Mouse (Mus musculus) intestine, embryonic 14.5 days (tissue): ENCODE results near the gene Baiap2l1. TPM values are rescaled to one million over a fixed set of nuclear protein-coding genes. Genes with fewer than 3 reads are reported as not detected.

Experiments used
- ATAC-seq: fragments of 200-750 bp; cut with Nextera tagmentation; replicated peaks from 2 replicates; pipeline ENCODE4 v1.8.0; 2017; ENCODE audit warnings: low read depth, moderate number of reproducible peaks, moderate TSS enrichment, moderate library complexity; ENCODE audit not compliant: low FRiP score, low TSS enrichment
- DNase-seq: peaks from one replicate; pipeline ENCODE4 v3.0.0-alpha.2; 2018; ENCODE audit warnings: low spot score
- H3K27ac ChIP-seq: fragments of 300-500 bp; sonication (generic); 2 replicates; pipeline ENCODE4 v1.5.1; 2014; ENCODE audit warnings: low read depth, mild to moderate bottlenecking, control low read depth
- H3K27me3 ChIP-seq: fragments of 300-500 bp; sonication (generic); replicated peaks from 2 replicates; pipeline ENCODE4 v1.6.1; 2014; ENCODE audit warnings: low read length, control low read depth; ENCODE audit not compliant: control insufficient read depth, insufficient read depth
- H3K36me3 ChIP-seq: fragments of 300-500 bp; sonication (generic); 2 replicates; pipeline ENCODE4 v1.6.1; 2014; ENCODE audit warnings: low read length, control low read depth; ENCODE audit not compliant: control insufficient read depth, insufficient read depth
- H3K4me1 ChIP-seq: fragments of 300-500 bp; sonication (generic); replicated peaks from 2 replicates; pipeline ENCODE4 v1.6.1; 2014; ENCODE audit warnings: low read length, control low read depth, mixed read lengths; ENCODE audit not compliant: control insufficient read depth, insufficient read depth
- H3K4me2 ChIP-seq: fragments of 300-500 bp; sonication (generic); 2 replicates; pipeline ENCODE4 v1.6.1; 2014; ENCODE audit warnings: low read length
- H3K4me3 ChIP-seq: fragments of 300-500 bp; sonication (generic); 2 replicates; pipeline ENCODE4 v1.5.1; 2014; ENCODE audit warnings: low read depth, low read length, control low read depth, mixed read lengths
- H3K9ac ChIP-seq: fragments of 300-500 bp; sonication (generic); 2 replicates; pipeline ENCODE4 v1.6.1; 2014; ENCODE audit warnings: mild to moderate bottlenecking, low read length
- H3K9me3 ChIP-seq: fragments of 300-500 bp; sonication (generic); 2 replicates; pipeline ENCODE4 v1.6.1; 2016; ENCODE audit warnings: low read length, control low read depth; ENCODE audit not compliant: control insufficient read depth
- WGBS: fragments of 180-500 bp; shearing (Covaris S2); extraction: QIAGEN DNeasy Blood & Tissue Kit; methylation state at CpG from one replicate; pipeline ENCODE4 v1.1.7; 2014; 5-methylcytosine and 5-hydroxymethylcytosine counted together
- polyA plus RNA-seq: library from polyadenylated mRNA; unstranded; fragments of >200 nt; fragmentation: Nextera tagmentation; extraction: Ambion mirVana; gene quantifications from 2 replicates; pipeline ENCODE4 v1.2.1, GENCODE M21; 2014

The Baiap2l1 gene
- polyA plus RNA-seq, 1 experiment from 2014 or later, result 16.7 TPM

DNA sequence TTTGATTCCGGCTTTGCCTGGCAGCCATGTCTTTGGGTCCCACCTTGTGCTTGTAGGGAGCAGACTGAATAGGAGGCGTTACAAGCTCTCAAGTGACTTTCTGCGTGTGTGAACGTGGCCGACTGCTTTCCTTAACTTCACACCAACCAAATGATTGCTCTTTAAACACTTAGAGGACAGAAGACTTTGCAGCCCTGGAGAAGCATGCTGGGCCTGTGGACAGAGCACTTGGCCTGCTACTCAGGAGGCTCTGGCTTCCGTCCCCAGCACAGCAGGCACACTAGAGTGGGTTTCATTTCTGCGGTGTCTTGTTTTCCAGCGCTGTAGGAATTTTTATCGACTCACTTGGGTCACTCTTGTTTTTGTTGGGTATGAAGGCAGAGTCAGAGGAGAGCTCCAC lies 94.8 kb downstream of the Baiap2l1 start:
- Histone ChIP-seq H3K27ac (no peak overlapping the region), H3K36me3 (peaks cover 67% of the 10 kb centered on the region)

DNA sequence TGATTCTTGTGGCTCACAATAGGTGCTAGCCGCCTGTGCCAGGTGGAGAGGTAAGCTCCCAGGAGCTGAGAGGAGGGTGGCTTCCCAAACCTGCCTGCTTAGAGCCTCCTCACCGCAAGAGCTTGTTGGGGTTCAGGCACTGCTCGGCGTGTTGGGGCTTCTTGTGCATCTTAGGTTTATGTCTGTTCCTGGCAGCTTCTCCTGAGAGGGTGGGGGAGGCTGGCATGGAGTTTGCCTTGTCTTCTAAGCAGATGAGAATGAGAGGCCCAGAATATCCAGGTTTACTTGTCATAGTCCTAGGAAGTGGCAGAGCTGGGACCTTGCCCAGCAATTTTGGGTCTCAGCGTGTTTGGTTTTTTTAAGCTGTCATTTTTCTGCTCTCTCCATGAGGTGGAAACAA lies 96.1 kb downstream of the Baiap2l1 start:
- H3K9ac ChIP-seq, result no peak overlapping the region
- ATAC-seq (no peak), DNase-seq (no peak)
- H3K9me3 ChIP-seq, result no peaks in the 10 kb centered on the region
- no peak overlapping the region for H3K4me3 ChIP-seq
- H3K4me2 ChIP-seq, result no peak overlapping the region
- no peak overlapping the region for H3K27ac ChIP-seq
- WGBS, result 85% methylated on average over 5 of the region's 5 CpGs
- H3K4me1 ChIP-seq, result peaks cover 27% of the 10 kb centered on the region
- H3K36me3 ChIP-seq, result peaks cover 57% of the 10 kb centered on the region
- H3K27me3 ChIP-seq, result no peaks in the 10 kb centered on the region

More for the DNA sequence above, 94.8 kb downstream of the Baiap2l1 start:
- Histone ChIP-seq H3K27me3 (no peaks in the 10 kb centered on the region), H3K9ac (no peak overlapping the region), H3K4me3 (no peak overlapping the region), H3K4me2 (no peak overlapping the region), H3K9me3 (no peaks in the 10 kb centered on the region), H3K4me1 (peaks cover 15% of the 10 kb centered on the region)
- WGBS, result 88% methylated on average over 9 of the region's 9 CpGs
- DNase-seq (no peak), ATAC-seq (no peak)

DNA sequence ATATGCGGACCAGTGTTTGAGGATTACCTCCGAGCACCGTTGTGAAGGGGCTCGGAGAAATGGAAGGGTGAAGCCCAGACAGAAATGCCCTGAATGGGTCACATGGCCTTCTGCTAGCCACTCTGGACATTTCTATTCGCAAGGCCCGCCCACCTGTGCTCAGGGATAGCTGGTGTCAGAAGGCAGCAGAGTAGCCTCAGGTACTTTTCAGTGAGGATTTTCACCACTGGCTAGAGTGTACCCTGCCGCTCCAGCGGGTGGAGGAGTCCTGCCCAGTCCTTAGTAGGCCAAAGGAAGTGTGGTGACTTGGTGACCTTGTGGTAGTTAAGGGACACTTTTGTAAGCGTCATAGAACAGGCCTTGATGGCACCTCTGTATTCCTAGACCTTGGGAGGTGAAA lies 96.6 kb downstream of the Baiap2l1 start:
- Histone ChIP-seq H3K27me3 (no peaks in the 10 kb centered on the region), H3K4me1 (peaks cover 33% of the 10 kb centered on the region), H3K4me2 (no peak overlapping the region), H3K4me3 (no peak overlapping the region), H3K36me3 (peaks cover 52% of the 10 kb centered on the region), H3K27ac (no peak overlapping the region), H3K9ac (no peak overlapping the region), H3K9me3 (no peaks in the 10 kb centered on the region)
- no peak for ATAC-seq
- DNase-seq, result no peak
- 85% methylated on average over 9 of the region's 9 CpGs for WGBS

DNA sequence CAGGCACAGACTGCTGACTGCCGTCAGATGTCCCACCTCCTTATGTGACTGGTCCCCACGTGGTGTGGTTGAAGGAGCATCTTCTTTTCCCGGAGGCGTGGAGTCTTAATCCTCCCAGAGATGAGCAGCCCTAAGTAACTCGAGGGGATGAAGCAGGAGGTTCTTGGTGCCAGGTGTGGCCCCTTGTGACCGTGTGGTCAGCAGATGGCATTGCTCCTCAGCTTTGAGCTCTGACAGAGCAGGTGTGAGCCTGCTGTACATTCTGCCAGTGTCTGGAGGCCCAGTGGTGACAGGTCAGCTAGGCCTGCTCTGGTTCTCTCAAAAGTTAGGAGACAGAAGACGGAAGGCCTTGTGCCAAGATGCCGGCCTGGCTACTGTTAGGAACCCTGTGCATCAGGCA lies 97.4 kb downstream of the Baiap2l1 start:
- no peak overlapping the region for H3K9ac ChIP-seq
- no peaks in the 10 kb centered on the region for H3K9me3 ChIP-seq
- H3K4me3 ChIP-seq, result no peak overlapping the region
- H3K27me3 ChIP-seq, result no peaks in the 10 kb centered on the region
- ATAC-seq (no peak), DNase-seq (no peak)
- no peak overlapping the region for H3K27ac ChIP-seq
- peaks cover 33% of the 10 kb centered on the region for H3K4me1 ChIP-seq
- WGBS, result 85% methylated on average over 8 of the region's 8 CpGs
- H3K4me2 ChIP-seq, result no peak overlapping the region
- peaks cover 43% of the 10 kb centered on the region for H3K36me3 ChIP-seq

DNA sequence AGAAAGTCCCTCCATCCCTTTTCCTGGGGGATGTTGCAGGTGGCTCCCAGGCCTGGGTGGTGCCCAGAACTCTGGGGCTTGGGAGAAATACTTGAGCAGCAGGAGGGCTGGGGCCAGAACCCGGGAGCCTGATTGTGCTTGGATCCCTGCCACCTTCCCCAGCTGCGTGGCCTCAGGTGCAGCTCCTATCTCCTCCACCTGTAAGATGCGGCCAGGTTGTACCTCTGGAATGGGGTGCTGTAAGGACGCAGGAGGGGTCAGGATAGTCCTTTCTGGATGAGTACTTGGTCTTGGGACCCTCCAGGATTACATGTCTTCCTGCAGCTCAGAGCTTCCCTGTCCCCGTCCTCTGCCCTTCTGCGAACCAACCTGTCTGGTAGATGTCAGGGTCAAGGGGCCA lies 98.7 kb downstream of the Baiap2l1 start:
- no peaks in the 10 kb centered on the region for H3K27me3 ChIP-seq
- no peak overlapping the region for H3K4me2 ChIP-seq
- peaks cover 32% of the 10 kb centered on the region for H3K36me3 ChIP-seq
- H3K9ac ChIP-seq, result no peak overlapping the region
- 80% methylated on average over 6 of the region's 6 CpGs for WGBS
- no peaks in the 10 kb centered on the region for H3K9me3 ChIP-seq
- peaks cover 39% of the 10 kb centered on the region for H3K4me1 ChIP-seq
- no peak for ATAC-seq
- no peak overlapping the region for H3K27ac ChIP-seq
- no peak for DNase-seq
- H3K4me3 ChIP-seq, result no peak overlapping the region

DNA sequence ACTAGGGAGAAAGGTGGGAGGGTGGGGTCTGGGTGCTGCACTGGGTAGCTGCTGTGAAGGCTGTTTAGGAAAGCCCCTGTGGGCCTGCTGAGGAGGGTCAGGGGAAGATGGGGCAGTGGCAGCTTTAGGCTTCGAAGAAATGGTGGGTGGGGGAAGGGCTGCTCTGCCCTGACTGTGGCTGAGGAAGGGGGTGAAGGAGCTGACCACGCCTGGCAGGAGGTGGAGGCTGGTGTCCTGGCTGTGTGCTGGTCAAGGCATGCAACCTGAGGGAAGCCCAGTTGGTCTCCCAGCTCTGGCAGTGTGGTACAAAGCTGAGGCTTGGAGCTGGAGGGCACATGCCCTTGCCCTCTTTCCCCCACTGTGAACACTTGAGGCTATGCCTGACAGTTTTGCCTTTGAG lies 99.2 kb downstream of the Baiap2l1 start:
- peak overlapping the region; percentile 92 for H3K4me2 ChIP-seq
- no peak overlapping the region for H3K27ac ChIP-seq
- 0 out of 2 replicates have a peak overlapping the region, but pooled peaks have one; percentile 22 for H3K9ac ChIP-seq
- DNase-seq (no peak), ATAC-seq (no peak)
- H3K27me3 ChIP-seq, result no peaks in the 10 kb centered on the region
- H3K9me3 ChIP-seq, result no peaks in the 10 kb centered on the region
- H3K4me1 ChIP-seq, result peaks cover 39% of the 10 kb centered on the region
- 21% methylated on average over 2 of the region's 2 CpGs for WGBS
- peaks cover 30% of the 10 kb centered on the region for H3K36me3 ChIP-seq
- 0 out of 2 replicates have a peak overlapping the region, but pooled peaks have one; percentile 20 for H3K4me3 ChIP-seq

DNA sequence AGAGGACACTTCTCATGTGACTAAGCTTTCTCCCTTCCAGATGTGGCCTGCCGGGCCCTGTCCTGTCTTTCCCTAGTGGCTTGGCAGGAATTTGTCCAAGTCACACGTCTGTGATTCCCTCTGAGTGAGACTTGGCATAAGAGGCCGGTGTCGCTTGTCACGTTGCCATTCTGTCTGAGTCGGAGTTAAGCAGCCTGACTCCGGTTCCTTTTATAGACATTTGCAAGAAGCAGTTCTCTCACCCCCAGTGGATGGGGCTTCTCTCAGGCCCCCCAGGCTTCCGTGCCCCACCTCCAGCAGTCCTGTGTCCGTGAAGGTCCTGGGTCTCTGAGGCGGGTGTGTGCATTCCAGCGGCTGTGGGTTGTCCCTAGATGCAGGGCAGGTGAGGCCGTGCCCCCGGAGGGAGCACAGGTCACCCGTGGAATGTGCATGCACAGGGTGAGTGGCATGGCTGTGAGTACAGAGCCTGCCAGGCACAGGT lies 99.7 kb downstream of the Baiap2l1 start:
- Histone ChIP-seq H3K27ac (no peak overlapping the region), H3K9me3 (no peaks in the 10 kb centered on the region), H3K9ac (peak overlapping the region; percentile 22; the same call in 1 of the 2 replicates), H3K4me1 (peaks cover 39% of the 10 kb centered on the region), H3K36me3 (peaks cover 29% of the 10 kb centered on the region), H3K4me2 (peak overlapping the region; percentile 92), H3K4me3 (peak overlapping the region; percentile 20; the same call in 1 of the 2 replicates), H3K27me3 (no peaks in the 10 kb centered on the region)
- 27% methylated on average over 14 of the region's 14 CpGs for WGBS
- DNase-seq (no peak), ATAC-seq (no peak)

DNA sequence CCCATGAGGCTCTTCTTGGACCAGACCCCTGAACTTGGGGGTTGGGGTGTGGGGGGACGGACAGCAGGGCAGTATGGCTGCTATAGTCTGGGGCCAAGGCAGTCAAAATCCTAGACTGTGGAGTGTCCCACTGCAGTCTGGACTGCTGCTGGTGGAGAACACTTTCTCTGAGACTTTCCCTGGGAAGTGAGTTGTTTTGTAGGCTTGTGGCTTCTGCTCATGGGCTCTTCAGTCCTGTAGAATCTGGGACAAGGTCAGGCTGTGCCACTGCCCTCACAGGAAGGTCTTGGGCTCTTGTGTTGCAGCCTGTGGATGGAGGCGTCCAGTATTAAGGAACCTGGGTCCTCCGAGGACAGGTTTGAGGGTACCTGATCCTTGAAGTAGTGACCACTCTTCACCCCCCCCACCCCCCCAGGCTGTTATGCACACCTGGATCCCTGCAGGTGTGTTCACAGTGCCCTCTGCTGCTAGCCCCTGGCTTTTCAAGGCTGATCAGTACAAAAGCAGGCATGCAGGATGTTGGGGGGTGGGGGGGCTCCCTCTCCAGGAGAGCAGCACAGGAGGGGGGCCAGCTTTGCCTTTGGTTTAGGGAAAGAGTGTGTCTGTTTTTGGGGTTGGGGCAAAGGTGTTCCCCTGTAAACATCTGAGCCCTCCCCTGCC lies 100.3 kb downstream of the Baiap2l1 start:
- H3K4me1 ChIP-seq, result peaks cover 39% of the 10 kb centered on the region
- H3K9me3 ChIP-seq, result no peaks in the 10 kb centered on the region
- no peak overlapping the region for H3K27ac ChIP-seq
- 0 out of 2 replicates have a peak overlapping the region, but pooled peaks have one; percentile 13 for H3K9ac ChIP-seq
- H3K27me3 ChIP-seq, result no peaks in the 10 kb centered on the region
- WGBS, result 74% methylated on average over 3 of the region's 3 CpGs
- peak overlapping the region; percentile 92 for H3K4me2 ChIP-seq
- ATAC-seq (no peak), DNase-seq (no peak)
- H3K4me3 ChIP-seq, result peak overlapping the region; percentile 91; the same call in 1 of the 2 replicates
- peaks cover 25% of the 10 kb centered on the region for H3K36me3 ChIP-seq

DNA sequence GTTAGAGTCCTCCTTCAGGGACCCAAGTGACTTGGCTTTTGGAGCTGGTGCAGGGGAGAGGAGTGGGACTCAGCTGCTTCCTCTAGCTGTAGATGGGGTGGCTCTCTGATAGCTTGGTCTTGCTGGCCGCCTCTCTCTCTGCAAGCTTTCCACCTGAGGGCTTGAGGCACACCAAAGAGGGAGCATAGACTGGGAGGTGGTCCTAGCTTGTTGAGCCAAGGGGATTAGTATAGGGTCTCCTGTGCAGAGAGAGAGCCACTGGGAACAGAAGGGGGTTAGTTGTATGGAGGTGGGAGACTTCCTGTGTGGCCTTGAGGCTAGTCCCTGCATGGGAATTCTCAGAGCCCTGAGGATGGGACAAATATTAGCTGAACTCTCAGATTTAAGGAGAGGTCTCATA lies 101.0 kb downstream of the Baiap2l1 start:
- H3K4me1 ChIP-seq, result peaks cover 39% of the 10 kb centered on the region
- ATAC-seq, result no peak
- no peaks in the 10 kb centered on the region for H3K27me3 ChIP-seq
- no peak for DNase-seq
- peaks cover 25% of the 10 kb centered on the region for H3K36me3 ChIP-seq
- H3K4me3 ChIP-seq, result peak overlapping the region; percentile 91
- no peaks in the 10 kb centered on the region for H3K9me3 ChIP-seq
- H3K4me2 ChIP-seq, result peak overlapping the region; percentile 92
- WGBS, result 29% methylated on average over 1 of the region's 1 CpGs
- H3K27ac ChIP-seq, result peak overlapping the region; percentile 93; the same call in 1 of the 2 replicates
- H3K9ac ChIP-seq, result peak overlapping the region; percentile 94
